8 mouse cellular contexts compared by ENCODE assay signal in genomic region chr12:15815576-15816253, GRCm38 (mm10). TPM values are rescaled to one million over a fixed set of nuclear protein-coding genes. Genes with fewer than 3 reads are reported as not detected.
DNase-seq lines count a peak whose midpoint lies in the region; ATAC-seq lines count a peak whose summit lies in the region.

No protein-coding gene starts in this region.

- no peaks in the 10 kb centered on the region for H3K27me3 ChIP-seq in embryonic facial prominence, embryonic 13.5 days
- no peaks in the 10 kb centered on the region for H3K27me3 ChIP-seq in heart, embryonic 10.5 days (ENCODE audit: insufficient read depth, poor library complexity, severe bottlenecking)
- peaks cover 54% of the 10 kb centered on the region for H3K27me3 ChIP-seq in liver, embryonic 13.5 days
- no peaks in the 10 kb centered on the region; the same call in 1 of the 2 replicates for H3K27me3 ChIP-seq in splenic B cell, adult 2 months (ENCODE audit: control insufficient read depth, insufficient read depth, low read length, poor library complexity, severe bottlenecking)

- peak; percentile 74; the same call in 1 of the 2 replicates for ATAC-seq in embryonic facial prominence, embryonic 13.5 days (ENCODE audit: insufficient number of reproducible peaks, insufficient read depth, low FRiP score, low TSS enrichment, low read depth)
- ATAC-seq in liver, embryonic 13.5 days (ENCODE audit: low read depth) = no peak

- no peaks in the 10 kb centered on the region for H3K36me3 ChIP-seq in embryonic facial prominence, embryonic 13.5 days
- H3K36me3 ChIP-seq in heart, embryonic 10.5 days = 0 out of 2 replicates have a peak, but pooled peaks cover 3% of the 10 kb centered on the region
- no peaks in the 10 kb centered on the region for H3K36me3 ChIP-seq in liver, embryonic 13.5 days
- H3K36me3 ChIP-seq in splenic B cell, adult 2 months (ENCODE audit: control insufficient read depth, insufficient read depth, low read length, poor library complexity, severe bottlenecking) = no peaks in the 10 kb centered on the region

- H3K4me2 ChIP-seq in embryonic facial prominence, embryonic 13.5 days = peak overlapping the region; percentile 75
- H3K4me2 ChIP-seq in liver, embryonic 13.5 days = peak overlapping the region; percentile 88

- H3K4me3 ChIP-seq in embryonic facial prominence, embryonic 13.5 days = peak overlapping the region; percentile 90
- peak overlapping the region; percentile 90 for H3K4me3 ChIP-seq in heart, embryonic 10.5 days
- peak overlapping the region; percentile 67 for H3K4me3 ChIP-seq in liver, embryonic 13.5 days (replicated peaks)

- WGBS in embryonic facial prominence, embryonic 13.5 days = under 1% methylated on average over 49 of the region's 49 CpGs
- WGBS in heart, embryonic 10.5 days = under 1% methylated on average over 49 of the region's 49 CpGs
- 0% methylated on average over 49 of the region's 49 CpGs for WGBS in liver, embryonic 13.5 days (ENCODE audit: insufficient replicate concordance)

- peak; percentile 49 to 63 for DNase-seq in left cerebral cortex, adult 18-20 months (ENCODE audit: low spot score in 2 of 2)
- DNase-seq in left cerebral cortex, adult 11 months (ENCODE audit: low spot score) = no peak
- DNase-seq in heart, embryonic 10.5 days (ENCODE audit: low spot score) = peak; percentile 78
- DNase-seq in kidney, adult 8-10 months = peak; percentile 55 to 70
- peak; percentile 10 for DNase-seq in liver, embryonic 13.5 days
- DNase-seq in natural killer cell, adult 2 months (ENCODE audit: low spot score in 2 of 2) = peak; percentile 6 to 71
- DNase-seq in splenic B cell, adult 2 months (ENCODE audit: low read depth, low spot score) = peak; percentile 83

- peak overlapping the region; percentile 97 for H3K27ac ChIP-seq in embryonic facial prominence, embryonic 13.5 days
- peak overlapping the region; percentile 95 for H3K27ac ChIP-seq in heart, embryonic 10.5 days
- no peak overlapping the region; the same call in 1 of the 2 replicates for H3K27ac ChIP-seq in liver, embryonic 13.5 days

- H3K9me3 ChIP-seq in embryonic facial prominence, embryonic 13.5 days = no peaks in the 10 kb centered on the region; the same call in 1 of the 2 replicates
- H3K9me3 ChIP-seq in heart, embryonic 10.5 days = no peaks in the 10 kb centered on the region
- no peaks in the 10 kb centered on the region for H3K9me3 ChIP-seq in liver, embryonic 13.5 days (replicated peaks)

- peaks cover 32% of the 10 kb centered on the region for H3K4me1 ChIP-seq in embryonic facial prominence, embryonic 13.5 days
- peaks cover 33% of the 10 kb centered on the region for H3K4me1 ChIP-seq in heart, embryonic 10.5 days
- H3K4me1 ChIP-seq in liver, embryonic 13.5 days (replicated peaks) = peaks cover 28% of the 10 kb centered on the region

- H3K9ac ChIP-seq in embryonic facial prominence, embryonic 13.5 days = peak overlapping the region; percentile 98
- H3K9ac ChIP-seq in liver, embryonic 13.5 days = peak overlapping the region; percentile 68

RNA-seq across cellular contexts. Expression of gene Trib2, which starts 1.0 kb away (rescaled TPM):
- total RNA-seq in left cerebral cortex, adult 18-20 months (2021) = 10 to 100 TPM; 50.1 to 52.9 TPM
- polyA plus RNA-seq in embryonic facial prominence, embryonic 13.5 days (2015; fragmentation: Nextera tagmentation; extraction: Ambion mirVana) = 48.2 and 54.7 TPM in 2 replicates
- 30.8 and 61.0 TPM in 2 replicates for polyA plus RNA-seq in heart, embryonic 10.5 days (2016; fragmentation: Nextera tagmentation; extraction: Ambion mirVana)
- polyA plus RNA-seq in liver, embryonic 13.5 days (2015; fragmentation: Nextera tagmentation; extraction: Ambion mirVana) = 2.8 and 3.4 TPM in 2 replicates
